Mouse (Mus musculus): ENCODE results near the gene Mmp28. TPM values are rescaled to one million over a fixed set of nuclear protein-coding genes. Genes with fewer than 3 reads are reported as not detected.
A peak's percentile ranks its signal among the peaks of the same experiment; 100 is the strongest.

The Mmp28 gene
- polyA plus RNA-seq, 1 experiment from 2014 or later, result 5.1 TPM

GRCm38 (mm10) chr11:83461462-83462027 is 1.3 kb downstream of the Mmp28 start:
- Histone ChIP-seq H3K4me1 (ENCODE audit: insufficient read depth, low read depth, low read length) (peaks cover 1% of the 10 kb centered on the region; the same call in 1 of the 2 replicates), H3K27me3 (replicated peaks; ENCODE audit: insufficient read depth, low read length) (0 out of 2 replicates have a peak, but pooled peaks cover 4% of the 10 kb centered on the region), H3K4me2 (replicated peaks; ENCODE audit: low read depth, low read length) (no peak overlapping the region; the same call in 1 of the 2 replicates), H3K4me3 (ENCODE audit: low read depth, low read length) (no peak overlapping the region), H3K27ac (ENCODE audit: low read length) (no peak overlapping the region), H3K36me3 (ENCODE audit: insufficient read depth, low read length) (no peaks in the 10 kb centered on the region), H3K9ac (replicated peaks; ENCODE audit: low read depth) (no peak overlapping the region), H3K9me3 (ENCODE audit: low read length) (no peaks in the 10 kb centered on the region)
- 79% methylated on average over 10 of the region's 10 CpGs for WGBS
- no peak for DNase-seq (ENCODE audit: low spot score)
- TF ChIP-seq EP300 (IDR thresholded peaks at IDR 0.05) (no peak), CTCF (IDR thresholded peaks at IDR 0.05) (no peak)
- ATAC-seq, result no peak

GRCm38 (mm10) chr11:83457912-83458601 is 4.8 kb downstream of the Mmp28 start:
- 63% methylated on average over 9 of the region's 9 CpGs for WGBS
- Histone ChIP-seq H3K4me2 (replicated peaks; ENCODE audit: low read depth, low read length) (no peak overlapping the region), H3K27ac (ENCODE audit: low read length) (no peak overlapping the region), H3K4me1 (ENCODE audit: insufficient read depth, low read depth, low read length) (peaks cover 12% of the 10 kb centered on the region), H3K27me3 (replicated peaks; ENCODE audit: insufficient read depth, low read length) (no peaks in the 10 kb centered on the region), H3K4me3 (ENCODE audit: low read depth, low read length) (no peak overlapping the region), H3K9ac (replicated peaks; ENCODE audit: low read depth) (no peak overlapping the region), H3K9me3 (ENCODE audit: low read length) (no peaks in the 10 kb centered on the region), H3K36me3 (ENCODE audit: insufficient read depth, low read length) (no peaks in the 10 kb centered on the region)
- ATAC-seq (0 out of 2 replicates have a peak, but pooled peaks have one; percentile 8), DNase-seq (ENCODE audit: low spot score) (peak; percentile 32)
- TF ChIP-seq EP300 (IDR thresholded peaks at IDR 0.05) (no peak), CTCF (IDR thresholded peaks at IDR 0.05) (no peak)

- Histone ChIP-seq H3K4me3 (ENCODE audit: low read depth, low read length) (no peak overlapping the region), H3K4me1 (ENCODE audit: insufficient read depth, low read depth, low read length) (peaks cover 12% of the 10 kb centered on the region), H3K9me3 (ENCODE audit: low read length) (no peaks in the 10 kb centered on the region), H3K4me2 (replicated peaks; ENCODE audit: low read depth, low read length) (no peak overlapping the region), H3K27me3 (replicated peaks; ENCODE audit: insufficient read depth, low read length) (no peaks in the 10 kb centered on the region), H3K36me3 (ENCODE audit: insufficient read depth, low read length) (no peaks in the 10 kb centered on the region), H3K9ac (replicated peaks; ENCODE audit: low read depth) (no peak overlapping the region), H3K27ac (ENCODE audit: low read length) (no peak overlapping the region)
- 55% methylated on average over 7 of the region's 7 CpGs for WGBS
- DNase-seq (ENCODE audit: low spot score) (no peak), ATAC-seq (no peak)
- TF ChIP-seq EP300 (IDR thresholded peaks at IDR 0.05) (no peak), CTCF (IDR thresholded peaks at IDR 0.05) (no peak)
Observed at GRCm38 (mm10) chr11:83457257-83457656, 5.6 kb downstream of the Mmp28 start.

- Histone ChIP-seq H3K27ac (ENCODE audit: low read length) (peak overlapping the region; percentile 20; the same call in 1 of the 2 replicates), H3K4me2 (replicated peaks; ENCODE audit: low read depth, low read length) (no peak overlapping the region), H3K4me3 (ENCODE audit: low read depth, low read length) (no peak overlapping the region), H3K27me3 (replicated peaks; ENCODE audit: insufficient read depth, low read length) (no peaks in the 10 kb centered on the region), H3K36me3 (ENCODE audit: insufficient read depth, low read length) (no peaks in the 10 kb centered on the region), H3K9me3 (ENCODE audit: low read length) (no peaks in the 10 kb centered on the region), H3K4me1 (ENCODE audit: insufficient read depth, low read depth, low read length) (peaks cover 12% of the 10 kb centered on the region), H3K9ac (replicated peaks; ENCODE audit: low read depth) (no peak overlapping the region)
- 57% methylated on average over 3 of the region's 3 CpGs for WGBS
- DNase-seq (ENCODE audit: low spot score) (no peak), ATAC-seq (no peak)
- TF ChIP-seq CTCF (IDR thresholded peaks at IDR 0.05), result no peak
- no peak for TF ChIP-seq EP300 (IDR thresholded peaks at IDR 0.05)
Observed at GRCm38 (mm10) chr11:83455608-83456007, 7.3 kb downstream of the Mmp28 start.

GRCm38 (mm10) chr11:83454548-83454947 is 8.3 kb downstream of the Mmp28 start:
- ATAC-seq (peak; percentile 84), DNase-seq (ENCODE audit: low spot score) (peak; percentile 65)
- Histone ChIP-seq H3K9me3 (ENCODE audit: low read length) (no peaks in the 10 kb centered on the region), H3K4me3 (ENCODE audit: low read depth, low read length) (no peak overlapping the region), H3K4me2 (replicated peaks; ENCODE audit: low read depth, low read length) (no peak overlapping the region), H3K27ac (ENCODE audit: low read length) (0 out of 2 replicates have a peak overlapping the region, but pooled peaks have one; percentile 40), H3K36me3 (ENCODE audit: insufficient read depth, low read length) (no peaks in the 10 kb centered on the region), H3K27me3 (replicated peaks; ENCODE audit: insufficient read depth, low read length) (no peaks in the 10 kb centered on the region), H3K4me1 (ENCODE audit: insufficient read depth, low read depth, low read length) (peaks cover 14% of the 10 kb centered on the region), H3K9ac (replicated peaks; ENCODE audit: low read depth) (no peak overlapping the region)
- WGBS, result 3% methylated on average over 4 of the region's 4 CpGs
- TF ChIP-seq EP300 (IDR thresholded peaks at IDR 0.05) (peak; percentile 46), CTCF (IDR thresholded peaks at IDR 0.05) (no peak)

- 86% methylated on average over 10 of the region's 10 CpGs for WGBS
- peaks cover 37% of the 10 kb centered on the region for H3K4me1 ChIP-seq (ENCODE audit: insufficient read depth, low read depth, low read length)
- TF ChIP-seq CTCF (IDR thresholded peaks at IDR 0.05) (no peak), EP300 (IDR thresholded peaks at IDR 0.05) (no peak)
Observed at GRCm38 (mm10) chr11:83451281-83451680, 11.6 kb downstream of the Mmp28 start.

More at GRCm38 (mm10) chr11:83451281-83451680, 11.6 kb downstream of the Mmp28 start:
- Histone ChIP-seq H3K4me3 (ENCODE audit: low read depth, low read length) (no peak overlapping the region), H3K9me3 (ENCODE audit: low read length) (no peaks in the 10 kb centered on the region), H3K36me3 (ENCODE audit: insufficient read depth, low read length) (no peaks in the 10 kb centered on the region), H3K27me3 (replicated peaks; ENCODE audit: insufficient read depth, low read length) (no peaks in the 10 kb centered on the region), H3K4me2 (replicated peaks; ENCODE audit: low read depth, low read length) (no peak overlapping the region), H3K9ac (replicated peaks; ENCODE audit: low read depth) (no peak overlapping the region), H3K27ac (ENCODE audit: low read length) (no peak overlapping the region)
- ATAC-seq, result no peak
- no peak for DNase-seq (ENCODE audit: low spot score)

All from lung, postnatal 0 days (tissue).